Mouse (Mus musculus): ENCODE measurements around the gene Fam163a.

Fam163a gene

GRCm38 (mm10) chr1:156033921-156034320, 170.9 kb downstream of the Fam163a start:
- no peak for DNase-seq (ENCODE audit: low spot score in 2 of 2)

GRCm38 (mm10) chr1:156028340-156028975, 176.4 kb downstream of the Fam163a start:
- DNase-seq (ENCODE audit: low spot score in 2 of 2): no peak

- no peak for DNase-seq (ENCODE audit: low spot score in 2 of 2)
These were observed 177.0 kb downstream of the Fam163a start for GRCm38 (mm10) chr1:156027849-156028248.

All from frontal cortex, postnatal 14 days (tissue).